Mouse (Mus musculus): ENCODE results near the gene Mmgt2. TPM values are rescaled to one million over a fixed set of nuclear protein-coding genes. Genes with fewer than 3 reads are reported as not detected.

Mmgt2 gene
- polyA plus RNA-seq, 1 experiment from 2014 or later: 23.0 TPM

DNA sequence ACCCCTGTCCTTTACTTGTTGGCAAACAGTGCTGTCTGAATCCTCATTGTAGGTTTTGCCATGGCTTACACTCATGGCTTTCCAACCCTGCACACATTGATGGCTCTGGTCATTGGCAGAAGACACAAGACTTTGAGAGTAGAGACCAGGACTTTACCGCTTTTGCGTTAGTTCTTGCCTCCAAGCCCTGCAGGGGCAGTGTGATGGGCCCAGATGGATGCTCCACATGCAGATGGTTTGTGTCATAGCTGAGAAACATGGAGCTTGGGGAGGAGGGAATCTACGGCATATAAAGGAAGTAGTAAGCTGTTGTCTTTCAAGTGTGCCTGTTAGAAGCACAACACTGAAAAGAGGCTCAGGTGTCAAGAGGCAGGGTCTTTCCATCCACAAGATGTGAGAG, 3.6 kb downstream of the Mmgt2 start:
- no peak overlapping the region for H3K4me3 ChIP-seq (replicated peaks)
- H3K27me3 ChIP-seq: no peaks in the 10 kb centered on the region
- H3K9ac ChIP-seq (replicated peaks): no peak overlapping the region
- no peak for ATAC-seq
- H3K9me3 ChIP-seq: no peaks in the 10 kb centered on the region
- H3K27ac ChIP-seq: no peak overlapping the region
- peaks cover 23% of the 10 kb centered on the region for H3K4me1 ChIP-seq (replicated peaks)
- WGBS: 96% methylated on average over 3 of the region's 3 CpGs
- H3K4me2 ChIP-seq (replicated peaks): no peak overlapping the region
- H3K36me3 ChIP-seq: peaks cover 6% of the 10 kb centered on the region; the same call in 1 of the 2 replicates

DNA sequence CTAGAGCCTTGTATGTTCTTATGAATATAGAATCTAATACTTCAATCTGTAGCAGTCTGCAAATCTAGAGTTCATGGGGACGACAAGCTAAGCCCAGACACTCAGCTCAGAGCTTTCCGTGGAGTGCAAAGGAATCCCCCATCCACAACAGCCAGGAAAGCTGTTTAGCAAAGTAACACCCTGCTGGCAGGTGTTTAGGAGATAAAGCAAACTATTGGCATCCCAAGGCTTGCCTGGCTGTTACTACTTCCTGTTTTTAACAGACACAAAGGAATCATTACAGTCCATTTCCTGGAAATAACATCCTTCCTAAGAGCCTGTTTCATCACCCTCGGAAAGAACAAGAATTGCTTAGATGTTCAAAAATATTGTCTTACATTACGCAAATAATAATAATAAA, 12.4 kb downstream of the Mmgt2 start:
- H3K27me3 ChIP-seq: no peaks in the 10 kb centered on the region
- H3K36me3 ChIP-seq: peaks cover 8% of the 10 kb centered on the region; the same call in 1 of the 2 replicates
- ATAC-seq: no peak
- no peak overlapping the region for H3K27ac ChIP-seq
- WGBS: 70% methylated on average over 4 of the region's 4 CpGs
- H3K4me3 ChIP-seq (replicated peaks): no peak overlapping the region
- 0 out of 2 replicates have a peak, but pooled peaks cover 6% of the 10 kb centered on the region for H3K4me1 ChIP-seq (replicated peaks)
- H3K9me3 ChIP-seq: no peaks in the 10 kb centered on the region
- H3K4me2 ChIP-seq (replicated peaks): no peak overlapping the region
- H3K9ac ChIP-seq (replicated peaks): no peak overlapping the region

DNA sequence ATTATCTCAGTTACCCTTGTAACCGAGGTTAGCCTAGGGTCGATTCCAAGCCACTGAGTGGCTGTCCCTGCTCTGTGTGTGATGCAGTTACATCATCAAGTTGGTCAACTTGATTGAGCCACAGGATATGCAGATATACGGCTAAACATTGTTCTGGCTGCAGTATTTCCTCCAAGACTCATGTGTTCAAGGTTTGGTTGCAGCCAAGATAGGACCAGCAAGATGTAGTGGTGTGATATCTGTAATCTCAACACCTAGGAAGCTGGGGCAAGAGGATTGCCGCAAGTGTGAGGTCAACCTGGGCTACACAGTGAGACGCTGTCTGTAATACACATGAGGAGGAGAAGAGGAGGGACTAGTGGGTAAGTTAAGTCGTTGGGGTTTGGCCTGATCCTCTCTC, 15.8 kb downstream of the Mmgt2 start:
- H3K4me2 ChIP-seq (replicated peaks): no peak overlapping the region
- WGBS: 93% methylated on average over 6 of the region's 6 CpGs
- no peak for ATAC-seq

DNA sequence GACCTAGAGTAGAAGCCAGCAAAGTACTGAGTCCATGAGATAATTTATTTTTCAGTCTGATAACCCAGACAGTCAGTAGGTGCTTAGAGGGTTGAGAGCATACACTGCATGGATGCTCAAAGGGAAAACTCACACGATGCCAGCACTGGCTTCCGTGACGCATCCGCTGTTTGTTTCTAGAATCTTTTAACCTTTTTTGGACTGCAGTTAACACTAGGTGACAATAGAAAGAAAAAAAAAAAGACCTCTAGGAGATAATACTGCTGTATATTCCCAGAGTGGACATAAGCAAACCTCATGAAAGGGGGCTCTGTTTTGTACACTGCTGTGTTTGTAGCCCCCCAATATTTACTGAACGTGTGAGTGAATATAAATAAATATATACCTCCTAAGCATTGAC, 20.5 kb downstream of the Mmgt2 start:
- Histone ChIP-seq H3K27me3 (no peaks in the 10 kb centered on the region), H3K27ac (no peak overlapping the region), H3K4me1 (replicated peaks) (peaks cover 7% of the 10 kb centered on the region), H3K9me3 (no peaks in the 10 kb centered on the region), H3K4me3 (replicated peaks) (no peak overlapping the region), H3K4me2 (replicated peaks) (no peak overlapping the region), H3K36me3 (peaks cover 5% of the 10 kb centered on the region; the same call in 1 of the 2 replicates), H3K9ac (replicated peaks) (no peak overlapping the region)
- 94% methylated on average over 5 of the region's 5 CpGs for WGBS
- ATAC-seq: no peak

More for the DNA sequence above, 15.8 kb downstream of the Mmgt2 start:
- no peaks in the 10 kb centered on the region for H3K9me3 ChIP-seq
- no peak overlapping the region for H3K27ac ChIP-seq
- H3K36me3 ChIP-seq: peaks cover 5% of the 10 kb centered on the region; the same call in 1 of the 2 replicates
- H3K4me1 ChIP-seq (replicated peaks): no peaks in the 10 kb centered on the region
- no peak overlapping the region for H3K4me3 ChIP-seq (replicated peaks)
- no peak overlapping the region for H3K9ac ChIP-seq (replicated peaks)
- no peaks in the 10 kb centered on the region for H3K27me3 ChIP-seq

DNA sequence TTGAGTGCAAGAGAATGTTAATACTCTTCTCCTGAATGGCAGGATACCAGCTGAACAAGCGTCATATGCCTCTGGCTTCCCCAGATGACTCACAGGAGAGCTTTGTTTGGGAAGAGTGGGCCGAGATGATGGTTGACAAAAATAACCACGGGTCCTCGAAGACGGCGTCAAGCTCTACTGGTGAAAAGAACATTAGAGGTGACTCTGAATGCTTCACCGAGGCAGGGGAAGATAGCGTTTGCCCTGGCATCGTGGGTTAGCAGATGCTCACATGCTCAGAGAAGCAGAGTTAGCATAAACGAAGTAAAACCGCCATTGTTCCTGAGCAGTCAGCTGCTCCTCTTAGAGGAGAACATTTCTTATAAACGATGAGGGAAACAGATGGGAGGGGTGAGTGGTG, 21.0 kb downstream of the Mmgt2 start:
- Histone ChIP-seq H3K4me1 (replicated peaks) (peaks cover 10% of the 10 kb centered on the region), H3K27ac (no peak overlapping the region), H3K4me3 (replicated peaks) (no peak overlapping the region), H3K9me3 (no peaks in the 10 kb centered on the region), H3K9ac (replicated peaks) (no peak overlapping the region), H3K36me3 (peaks cover 5% of the 10 kb centered on the region; the same call in 1 of the 2 replicates), H3K27me3 (no peaks in the 10 kb centered on the region), H3K4me2 (replicated peaks) (no peak overlapping the region)
- no peak for ATAC-seq
- 66% methylated on average over 12 of the region's 12 CpGs for whole genome bisulfite sequencing

DNA sequence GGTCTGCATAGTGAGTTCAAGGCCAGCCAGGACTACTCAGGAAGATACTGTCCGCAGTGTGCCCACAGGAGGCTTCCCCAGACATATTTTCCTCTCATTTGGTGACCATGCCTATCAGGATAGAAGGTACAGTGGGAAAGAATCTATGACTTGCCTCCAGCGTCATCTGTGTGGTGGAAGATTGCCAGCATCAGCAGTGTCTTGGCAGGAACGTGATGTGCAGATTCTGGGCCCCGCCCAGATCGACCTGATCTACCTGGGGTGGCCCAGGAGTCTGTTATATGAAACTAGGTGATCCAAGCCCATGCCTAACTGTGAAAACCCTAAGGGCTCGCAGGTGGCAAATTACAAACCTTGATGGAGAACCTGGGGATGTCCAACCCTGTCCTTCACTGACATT, 21.5 kb downstream of the Mmgt2 start:
- Histone ChIP-seq H3K4me3 (replicated peaks) (no peak overlapping the region), H3K9me3 (no peaks in the 10 kb centered on the region), H3K27me3 (no peaks in the 10 kb centered on the region), H3K27ac (no peak overlapping the region), H3K36me3 (no peaks in the 10 kb centered on the region; the same call in 1 of the 2 replicates), H3K9ac (replicated peaks) (no peak overlapping the region), H3K4me2 (replicated peaks) (no peak overlapping the region), H3K4me1 (replicated peaks) (peaks cover 13% of the 10 kb centered on the region)
- no peak for ATAC-seq
- 86% methylated on average over 6 of the region's 6 CpGs for WGBS

DNA sequence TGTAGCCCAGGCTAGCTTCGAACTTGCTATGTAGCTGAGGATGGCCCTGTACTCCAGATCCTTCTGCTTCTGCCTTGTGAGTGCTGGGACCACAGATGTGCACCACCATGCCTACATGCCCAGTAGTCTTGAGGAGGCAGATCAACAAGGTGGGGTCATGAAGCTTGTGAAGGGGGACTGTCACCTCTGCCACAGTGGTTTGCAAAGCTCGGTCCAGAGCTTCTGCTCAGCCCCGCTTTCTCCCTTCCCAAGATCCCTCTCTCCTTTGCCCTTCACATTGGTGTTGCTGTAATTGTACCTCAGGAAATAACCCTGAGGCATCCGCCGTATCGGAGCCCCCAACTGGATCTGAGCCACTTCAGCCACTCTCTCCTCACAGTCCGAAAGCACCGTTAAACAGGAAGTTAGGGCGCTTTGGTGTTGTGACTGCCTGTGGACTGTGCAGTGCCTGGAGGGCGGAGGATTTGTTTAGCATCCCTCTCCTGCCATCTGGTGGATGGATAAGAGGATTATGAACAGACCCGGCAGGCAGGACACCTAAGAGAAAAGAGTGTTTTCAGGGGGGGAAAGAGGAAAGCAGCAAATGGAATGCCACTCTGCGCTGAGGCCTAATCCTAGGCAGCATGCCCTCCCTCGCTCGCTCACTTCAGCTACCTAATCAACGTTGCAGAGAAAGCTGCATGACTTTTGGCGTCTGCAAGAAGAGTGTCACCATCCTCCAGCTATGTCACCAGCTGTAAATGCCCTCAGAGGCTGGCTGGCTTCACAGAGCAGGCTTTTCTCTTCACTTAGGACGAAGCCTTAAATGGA, 27.2 kb downstream of the Mmgt2 start:
- WGBS: 16% methylated on average over 17 of the region's 17 CpGs
- Histone ChIP-seq H3K27me3 (no peaks in the 10 kb centered on the region), H3K27ac (peak overlapping the region; percentile 45), H3K9ac (replicated peaks) (peak overlapping the region; percentile 44; the same call in 1 of the 2 replicates), H3K9me3 (no peaks in the 10 kb centered on the region), H3K36me3 (no peaks in the 10 kb centered on the region), H3K4me3 (replicated peaks) (peak overlapping the region; percentile 22; the same call in 1 of the 2 replicates), H3K4me1 (replicated peaks) (peaks cover 23% of the 10 kb centered on the region), H3K4me2 (replicated peaks) (peak overlapping the region; percentile 47)
- peak; percentile 97 for ATAC-seq

DNA sequence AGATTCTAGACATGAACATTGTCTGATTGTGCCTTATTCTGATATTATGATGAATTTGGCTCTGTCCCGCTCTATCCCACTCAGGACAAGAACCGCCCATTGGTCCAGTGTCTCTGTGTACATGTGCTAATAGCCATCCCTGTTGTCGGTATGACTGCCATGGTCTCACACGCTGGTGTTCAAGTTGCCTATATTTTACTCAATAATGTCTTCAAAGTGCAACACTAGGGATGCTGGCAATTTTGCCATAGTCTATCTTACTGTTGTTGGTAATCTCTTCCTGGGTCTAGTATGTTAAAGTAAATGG, 27.8 kb downstream of the Mmgt2 start:
- Histone ChIP-seq H3K9ac (replicated peaks) (0 out of 2 replicates have a peak overlapping the region, but pooled peaks have one; percentile 32), H3K4me3 (replicated peaks) (no peak overlapping the region), H3K27me3 (no peaks in the 10 kb centered on the region), H3K27ac (0 out of 2 replicates have a peak overlapping the region, but pooled peaks have one; percentile 26), H3K4me2 (replicated peaks) (no peak overlapping the region), H3K9me3 (no peaks in the 10 kb centered on the region), H3K4me1 (replicated peaks) (peaks cover 23% of the 10 kb centered on the region), H3K36me3 (no peaks in the 10 kb centered on the region)
- no peak for ATAC-seq
- 89% methylated on average over 4 of the region's 4 CpGs for WGBS

DNA sequence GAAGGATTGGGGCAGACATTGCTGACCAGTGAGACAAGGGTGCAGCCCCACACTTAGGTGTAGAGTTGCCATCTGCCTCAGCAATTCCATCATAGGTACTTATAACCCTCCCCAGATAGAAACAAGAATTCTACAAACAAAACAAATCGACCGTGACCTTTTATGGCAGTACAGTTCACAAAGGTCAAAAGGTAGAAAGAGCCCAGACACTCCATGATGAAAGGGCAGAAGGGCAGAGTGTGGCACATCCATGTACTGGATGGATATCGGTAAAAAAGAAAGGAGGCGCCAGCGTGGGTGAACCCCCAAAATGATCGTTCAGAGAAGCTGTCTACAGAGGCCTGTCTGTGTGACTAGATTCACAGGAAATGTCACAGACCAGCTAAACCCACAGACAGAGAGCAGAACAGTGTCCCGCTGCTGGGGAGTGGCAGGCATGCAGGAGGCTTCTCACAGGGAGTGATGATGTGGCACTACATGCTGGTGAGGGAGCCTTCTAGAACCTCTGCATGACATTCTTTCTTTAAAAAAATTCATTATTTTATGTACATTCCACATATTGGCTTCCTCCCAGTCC, 30.4 kb downstream of the Mmgt2 start:
- no peak for ATAC-seq
- WGBS: 97% methylated on average over 7 of the region's 7 CpGs
- Histone ChIP-seq H3K36me3 (no peaks in the 10 kb centered on the region), H3K27me3 (no peaks in the 10 kb centered on the region), H3K4me2 (replicated peaks) (no peak overlapping the region), H3K4me1 (replicated peaks) (peaks cover 15% of the 10 kb centered on the region), H3K4me3 (replicated peaks) (no peak overlapping the region), H3K9me3 (no peaks in the 10 kb centered on the region), H3K9ac (replicated peaks) (no peak overlapping the region), H3K27ac (no peak overlapping the region)

DNA sequence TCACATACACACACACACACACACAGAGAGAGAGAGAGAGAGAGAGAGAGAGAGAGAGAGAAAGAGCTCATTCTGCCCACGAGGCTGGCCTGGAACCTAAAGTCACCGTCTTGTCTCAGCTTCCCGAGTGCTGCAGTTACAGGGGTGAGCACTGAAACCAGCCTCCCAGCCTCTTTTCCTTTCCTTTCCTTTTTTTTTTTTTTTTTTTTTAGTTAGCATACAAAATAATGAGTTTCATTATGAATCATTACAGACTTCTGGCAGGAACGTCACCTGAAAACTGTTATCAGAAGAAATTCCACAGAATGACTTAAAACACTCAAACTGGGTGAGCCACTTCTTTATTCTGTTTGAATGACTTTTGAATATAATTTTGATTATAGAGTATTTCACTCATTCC, 31.5 kb downstream of the Mmgt2 start:
- Histone ChIP-seq H3K27me3 (no peaks in the 10 kb centered on the region), H3K9ac (replicated peaks) (no peak overlapping the region)

DNA sequence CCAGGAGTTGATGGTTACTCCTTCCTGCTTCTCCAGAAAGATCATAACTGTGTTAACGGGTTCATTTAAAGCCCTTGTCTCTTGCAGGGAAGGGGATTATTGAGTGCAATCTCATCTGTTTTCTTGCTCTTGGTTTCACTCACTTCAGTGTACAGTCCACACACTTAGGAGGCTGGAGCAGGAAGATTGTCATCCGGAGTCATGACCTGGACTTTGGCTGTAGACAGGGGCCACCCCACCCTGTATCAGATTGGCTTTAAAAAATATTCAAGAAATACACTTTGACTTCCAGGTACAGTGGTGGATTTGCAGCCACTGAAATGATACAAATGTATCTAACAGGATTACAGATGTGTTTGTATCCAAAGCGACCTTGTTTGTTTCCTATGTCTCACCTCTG, 43.1 kb downstream of the Mmgt2 start:
- no peak for ATAC-seq
- H3K36me3 ChIP-seq: no peaks in the 10 kb centered on the region
- H3K27ac ChIP-seq: no peak overlapping the region
- no peak overlapping the region for H3K4me2 ChIP-seq (replicated peaks)
- H3K9ac ChIP-seq (replicated peaks): no peak overlapping the region
- no peaks in the 10 kb centered on the region for H3K4me1 ChIP-seq (replicated peaks)
- 95% methylated on average over 3 of the region's 3 CpGs for WGBS
- H3K4me3 ChIP-seq (replicated peaks): no peak overlapping the region
- no peaks in the 10 kb centered on the region for H3K27me3 ChIP-seq
- no peaks in the 10 kb centered on the region for H3K9me3 ChIP-seq

More for the DNA sequence above, 31.5 kb downstream of the Mmgt2 start:
- Histone ChIP-seq H3K4me2 (replicated peaks) (no peak overlapping the region), H3K36me3 (no peaks in the 10 kb centered on the region), H3K4me3 (replicated peaks) (no peak overlapping the region), H3K27ac (no peak overlapping the region), H3K4me1 (replicated peaks) (peaks cover 9% of the 10 kb centered on the region), H3K9me3 (no peaks in the 10 kb centered on the region)
- ATAC-seq: no peak
- WGBS: 83% methylated on average over 4 of the region's 4 CpGs

DNA sequence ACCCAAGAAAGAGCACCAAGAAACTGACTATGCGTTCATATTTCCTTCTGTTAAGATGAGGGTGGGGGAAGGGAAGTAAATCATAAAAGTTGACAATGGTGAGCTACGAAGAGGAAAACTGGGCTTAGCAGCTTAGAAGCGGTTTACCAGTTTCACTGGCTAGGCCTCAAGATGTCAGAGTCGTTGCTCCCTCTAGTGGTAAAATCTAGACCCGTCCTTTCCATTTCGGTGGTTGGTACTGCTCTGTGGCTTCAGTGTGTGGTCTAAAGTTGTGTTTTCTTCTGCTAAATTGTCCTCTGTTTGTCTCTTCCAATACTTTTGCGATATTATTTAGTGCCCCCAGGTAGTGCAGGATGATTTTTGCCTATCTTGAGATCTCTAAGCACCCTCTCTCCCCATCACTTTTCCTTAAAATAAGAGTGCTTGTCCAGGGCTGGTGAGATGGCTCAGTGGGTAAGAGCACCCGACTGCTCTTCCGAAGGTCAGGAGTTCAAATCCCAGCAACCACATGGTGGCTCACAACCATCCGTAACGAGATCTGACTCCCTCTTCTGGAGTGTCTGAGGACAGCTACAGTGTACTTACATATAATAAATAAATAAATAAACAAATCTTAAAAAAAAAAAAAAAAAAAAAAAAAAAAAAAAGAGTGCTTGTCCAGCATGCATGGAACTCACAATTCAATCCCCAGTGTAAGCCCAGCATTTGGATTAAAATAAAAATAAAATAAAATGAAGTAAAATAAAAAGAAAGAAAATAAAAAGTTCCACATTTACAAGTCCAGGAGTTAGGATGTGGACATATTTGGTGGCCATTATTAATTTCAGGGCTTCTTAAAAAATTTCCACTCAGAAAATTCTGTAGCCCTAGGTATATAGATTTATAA, 45.1 kb downstream of the Mmgt2 start:
- H3K4me3 ChIP-seq (replicated peaks): no peak overlapping the region
- H3K27ac ChIP-seq: no peak overlapping the region
- no peaks in the 10 kb centered on the region for H3K9me3 ChIP-seq
- H3K9ac ChIP-seq (replicated peaks): no peak overlapping the region
- no peaks in the 10 kb centered on the region for H3K27me3 ChIP-seq
- no peaks in the 10 kb centered on the region for H3K4me1 ChIP-seq (replicated peaks)
- peak; percentile 88 for ATAC-seq
- no peaks in the 10 kb centered on the region for H3K36me3 ChIP-seq
- no peak overlapping the region for H3K4me2 ChIP-seq (replicated peaks)
- WGBS: 21% methylated on average over 9 of the region's 11 CpGs

Measured in midbrain, embryonic 13.5 days (tissue).